Comparison of ENCODE assay signal across 24 mouse cellular contexts in the genomic region with DNA sequence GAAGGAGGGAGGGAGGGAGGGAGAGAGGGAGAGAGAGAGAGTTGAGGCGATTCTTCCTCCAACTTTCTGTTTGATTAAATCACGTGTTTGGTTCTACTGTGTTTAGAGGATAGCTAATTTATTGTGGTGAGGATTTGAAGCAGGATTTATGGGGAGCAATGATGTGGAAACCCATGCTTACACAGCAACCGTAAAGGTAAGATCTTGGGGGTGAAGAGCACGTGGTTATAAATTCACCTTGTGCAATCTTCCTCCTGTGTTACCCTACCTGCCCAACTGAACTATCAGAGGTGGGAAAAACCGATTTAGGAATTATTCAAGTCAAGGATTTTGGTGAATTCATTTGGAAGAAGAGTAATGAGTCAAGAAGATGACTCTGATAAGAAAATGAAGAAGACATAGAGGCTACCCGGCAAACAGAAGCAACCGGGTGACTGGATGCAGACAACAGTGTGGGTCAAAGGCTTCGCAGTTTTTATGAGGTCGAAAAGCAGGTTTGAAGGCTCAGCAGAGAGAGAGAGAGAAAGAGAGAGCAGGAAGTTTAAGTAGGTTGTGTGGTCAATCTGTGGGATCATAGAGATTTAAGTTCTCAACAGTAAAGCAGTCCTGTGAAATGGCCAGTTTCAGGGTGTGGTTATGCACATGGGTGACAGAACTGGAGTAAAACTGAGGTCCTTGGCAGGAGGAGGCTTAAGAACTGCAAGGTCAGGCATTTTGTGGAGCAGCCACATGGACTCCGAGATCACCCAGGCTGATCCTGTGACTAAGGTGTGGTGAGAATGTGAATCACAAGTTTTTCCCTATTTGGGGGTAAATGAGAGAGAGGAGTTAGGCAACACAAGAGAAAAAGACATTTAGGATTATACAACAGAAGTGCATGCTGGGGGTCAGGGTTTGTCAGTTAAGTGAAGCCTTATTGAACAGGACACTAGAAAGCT.
A peak's percentile ranks its signal among the peaks of the same experiment; 100 is the strongest.
DNase-seq lines count a peak whose midpoint lies in the region; ATAC-seq and TF ChIP-seq lines count a peak whose summit lies in the region.
"Had no signal": no experiment of that assay in that cellular context is flagged by ENCODE, and none has a peak within 500 bp of the region (broad histone marks: within the 10 kb centered on the region; RNA-seq: fewer than 3 reads in every experiment).

No protein-coding gene starts in this region.

- no peak for TF ChIP-seq CTCF in heart, adult 2 months (IDR thresholded peaks at IDR 0.05)

- 86% methylated on average over 10 of the region's 10 CpGs for WGBS in heart, adult 2 months
- WGBS in intestine, embryonic 15.5 days = 50% methylated on average over 10 of the region's 10 CpGs

- intact Hi-C loops in heart, adult 2 months (cut with DNase I) = no loop called here

- DNase-seq in heart, adult 11 months = peak; percentile 28
- DNase-seq in heart, adult 2 months = no peak
- DNase-seq in 3134 (ENCODE audit: extremely low read depth, insufficient read length, low spot score) (peak; percentile 9), NIH3T3 (ENCODE audit: low read depth) (peak; percentile 67)
- DNase-seq in lung, postnatal 25 days (ENCODE audit: low spot score) = no peak
- DNase-seq in thymus, postnatal 4 days = no peak
- no peak for DNase-seq in right cerebral cortex, postnatal 14 days
- DNase-seq: adrenal gland, adult 2 months; adrenal gland, postnatal 14 days; cerebellum, adult 11 months; cerebellum, adult 2 months; cerebellum, adult 9-11 months; cerebellum, postnatal 25 days; forebrain, postnatal 0 days; gastrocnemius, postnatal 10 days; gastrocnemius, postnatal 36 days; kidney, adult 18-20 months had no signal

- no peaks in the 10 kb centered on the region for H3K27me3 ChIP-seq in heart, adult 2 months (ENCODE audit: control insufficient read depth, insufficient read depth, low read length)
- no peaks in the 10 kb centered on the region for H3K27me3 ChIP-seq in intestine, embryonic 15.5 days (replicated peaks)
- H3K27me3 ChIP-seq: embryonic facial prominence, embryonic 12.5 days; embryonic facial prominence, embryonic 15.5 days; hindbrain, embryonic 12.5 days; hindbrain, embryonic 15.5 days had no signal

- no peak overlapping the region for H3K4me3 ChIP-seq in heart, adult 2 months
- H3K4me3 ChIP-seq in intestine, embryonic 15.5 days (replicated peaks) = no peak overlapping the region
- H3K4me3 ChIP-seq: embryonic facial prominence, embryonic 12.5 days; embryonic facial prominence, embryonic 15.5 days; hindbrain, embryonic 12.5 days; hindbrain, embryonic 15.5 days had no signal

- no peak for TF ChIP-seq POLR2A in heart, adult 2 months (IDR thresholded peaks at IDR 0.05; ENCODE audit: insufficient read depth, low read depth, low read length)

- H3K4me2 ChIP-seq in intestine, embryonic 15.5 days (replicated peaks) = no peak overlapping the region
- H3K4me2 ChIP-seq: embryonic facial prominence, embryonic 12.5 days; embryonic facial prominence, embryonic 15.5 days; hindbrain, embryonic 12.5 days; hindbrain, embryonic 15.5 days had no signal

- no peaks in the 10 kb centered on the region for H3K36me3 ChIP-seq in heart, adult 2 months (ENCODE audit: control insufficient read depth, insufficient read depth, low read length)
- H3K36me3 ChIP-seq in intestine, embryonic 15.5 days = no peaks in the 10 kb centered on the region
- H3K36me3 ChIP-seq: embryonic facial prominence, embryonic 12.5 days; embryonic facial prominence, embryonic 15.5 days; hindbrain, embryonic 12.5 days; hindbrain, embryonic 15.5 days had no signal

- ATAC-seq in intestine, embryonic 15.5 days = peak; percentile 63
- ATAC-seq: CD4-positive, CD25-positive, alpha-beta regulatory T cell, adult 4 months; forebrain, embryonic 14.5 days; forebrain, postnatal 0 days had no signal

- no peaks in the 10 kb centered on the region for H3K9me3 ChIP-seq in intestine, embryonic 15.5 days
- H3K9me3 ChIP-seq: embryonic facial prominence, embryonic 12.5 days; embryonic facial prominence, embryonic 15.5 days; hindbrain, embryonic 12.5 days; hindbrain, embryonic 15.5 days had no signal

- no peaks in the 10 kb centered on the region for H3K79me2 ChIP-seq in heart, adult 2 months (replicated peaks; ENCODE audit: control insufficient read depth, insufficient read depth, low read length)

- no peak overlapping the region for H3K27ac ChIP-seq in heart, adult 2 months
- H3K27ac ChIP-seq in intestine, embryonic 15.5 days = no peak overlapping the region; the same call in 1 of the 2 replicates
- H3K27ac ChIP-seq: embryonic facial prominence, embryonic 12.5 days; embryonic facial prominence, embryonic 15.5 days; hindbrain, embryonic 12.5 days; hindbrain, embryonic 15.5 days had no signal

- no peaks in the 10 kb centered on the region for H3K4me1 ChIP-seq in heart, adult 2 months (ENCODE audit: control insufficient read depth, insufficient read depth, low read length)
- peaks cover 9% of the 10 kb centered on the region for H3K4me1 ChIP-seq in intestine, embryonic 15.5 days (replicated peaks)
- H3K4me1 ChIP-seq: embryonic facial prominence, embryonic 15.5 days had no signal

- H3K9ac ChIP-seq in heart, adult 2 months (ENCODE audit: low read depth, low read length) = no peak overlapping the region
- H3K9ac ChIP-seq in intestine, embryonic 15.5 days = no peak overlapping the region
- H3K9ac ChIP-seq: embryonic facial prominence, embryonic 12.5 days; embryonic facial prominence, embryonic 15.5 days; forebrain, postnatal 0 days; hindbrain, embryonic 12.5 days; hindbrain, embryonic 15.5 days had no signal

- no peak for TF ChIP-seq EP300 in heart, adult 2 months (IDR thresholded peaks at IDR 0.05; ENCODE audit: insufficient read depth, low read depth, low read length)

Comparison
In these comparisons a context has a peak if more than half of its experiments do, and no peak if none do; other contexts are left out.
1. DNase-seq: peak in heart, adult 11 months (single experiment), 3134 (single experiment) and NIH3T3 (single experiment); none in heart, adult 2 months (0 of 2), lung, postnatal 25 days (single experiment), thymus, postnatal 4 days (single experiment) and right cerebral cortex, postnatal 14 days (single experiment).